Mouse (Mus musculus) hindbrain, embryonic 11.5 days (tissue): ENCODE results near the gene Neurl1a. TPM values are rescaled to one million over a fixed set of nuclear protein-coding genes. Genes with fewer than 3 reads are reported as not detected.

Experiments
- ATAC-seq: fragments of 200-750 bp; cut with Nextera tagmentation; 2 replicates; pipeline ENCODE4 v1.8.0; 2017; ENCODE audit warnings: mild to moderate bottlenecking, moderate TSS enrichment, moderate library complexity; ENCODE audit not compliant: low FRiP score
- DNase-seq: peaks from one replicate; pipeline ENCODE4 v3.0.0-alpha.2; 2015; ENCODE audit warnings: low spot score
- H3K27ac ChIP-seq: fragments of 300-500 bp; sonication (generic); 2 replicates; pipeline ENCODE4 v1.5.1; 2014; ENCODE audit warnings: mild to moderate bottlenecking, low read depth, low read length
- H3K27me3 ChIP-seq: fragments of 300-500 bp; sonication (generic); 2 replicates; pipeline ENCODE4 v1.6.1; 2014; ENCODE audit warnings: mild to moderate bottlenecking, low read length, moderate library complexity, mixed read lengths; ENCODE audit not compliant: control insufficient read depth, insufficient read depth
- H3K36me3 ChIP-seq: fragments of 300-500 bp; sonication (generic); 2 replicates; pipeline ENCODE4 v1.6.1; 2014; ENCODE audit warnings: mild to moderate bottlenecking, low read length, moderate library complexity, mixed read lengths; ENCODE audit not compliant: control insufficient read depth, insufficient read depth
- H3K4me1 ChIP-seq: fragments of 300-500 bp; sonication (generic); replicated peaks from 2 replicates; pipeline ENCODE4 v1.6.1; 2014; ENCODE audit warnings: low read length, mixed read lengths; ENCODE audit not compliant: control insufficient read depth, insufficient read depth
- H3K4me2 ChIP-seq: fragments of 300-500 bp; sonication (generic); replicated peaks from 2 replicates; pipeline ENCODE4 v1.6.1; 2014; ENCODE audit warnings: mild to moderate bottlenecking, low read depth, low read length
- H3K4me3 ChIP-seq: fragments of 300-500 bp; sonication (generic); 2 replicates; pipeline ENCODE4 v1.5.1; 2014; ENCODE audit warnings: low read depth, low read length
- H3K9ac ChIP-seq: fragments of 300-500 bp; sonication (generic); 2 replicates; pipeline ENCODE4 v1.6.1; 2014; ENCODE audit warnings: low read depth, low read length
- H3K9me3 ChIP-seq: fragments of 300-500 bp; sonication (generic); 2 replicates; pipeline ENCODE4 v1.6.1; 2016; ENCODE audit warnings: low read length; ENCODE audit not compliant: control insufficient read depth
- WGBS: fragments of 180-500 bp; shearing (Covaris S2); extraction: QIAGEN DNeasy Blood & Tissue Kit; methylation state at CpG from one replicate; pipeline ENCODE4 v1.1.7; 2014; 5-methylcytosine and 5-hydroxymethylcytosine counted together
- polyA plus RNA-seq: library from polyadenylated mRNA; unstranded; fragments of >200 nt; fragmentation: Nextera tagmentation; extraction: Ambion mirVana; gene quantifications from 2 replicates; pipeline ENCODE4 v1.2.1, GENCODE M21; 2014

The Neurl1a gene
- polyA plus RNA-seq, 1 experiment from 2014 or later, result 3.4 TPM

DNA sequence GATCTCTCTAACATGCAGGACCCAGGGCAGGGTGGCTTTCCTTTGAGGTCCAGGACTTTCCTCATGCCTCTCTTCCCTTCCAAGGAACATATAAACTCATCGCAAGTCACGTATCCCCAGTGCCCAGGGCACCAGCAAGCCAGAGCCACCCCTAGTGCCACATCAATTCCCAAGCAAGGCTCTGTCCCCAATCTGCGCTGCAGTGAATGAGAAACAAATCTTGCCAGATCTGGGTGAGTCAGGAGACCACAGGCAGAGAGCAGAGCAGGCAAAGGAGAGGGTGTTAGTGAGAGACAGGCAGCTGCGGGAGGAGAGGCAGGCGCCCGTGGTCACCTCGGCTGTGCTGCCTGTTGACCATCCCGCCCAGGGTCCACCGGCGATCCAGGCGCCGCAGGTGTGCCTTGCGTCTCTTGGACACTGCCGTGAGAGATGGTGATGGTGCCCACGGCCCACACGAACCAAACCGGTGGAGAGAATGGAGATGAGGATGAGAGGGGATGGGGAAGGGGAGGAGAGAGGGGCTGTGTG is 104.1 kb downstream of the Neurl1a start:
- no peaks in the 10 kb centered on the region for H3K36me3 ChIP-seq
- 96% methylated on average over 17 of the region's 17 CpGs for WGBS
- peaks cover 5% of the 10 kb centered on the region; the same call in 1 of the 2 replicates for H3K4me1 ChIP-seq
- no peak overlapping the region for H3K27ac ChIP-seq
- no peak overlapping the region for H3K4me3 ChIP-seq
- H3K4me2 ChIP-seq, result no peak overlapping the region
- DNase-seq, result no peak
- ATAC-seq, result no peak
- no peak overlapping the region for H3K9ac ChIP-seq
- no peaks in the 10 kb centered on the region for H3K27me3 ChIP-seq
- H3K9me3 ChIP-seq, result no peaks in the 10 kb centered on the region

DNA sequence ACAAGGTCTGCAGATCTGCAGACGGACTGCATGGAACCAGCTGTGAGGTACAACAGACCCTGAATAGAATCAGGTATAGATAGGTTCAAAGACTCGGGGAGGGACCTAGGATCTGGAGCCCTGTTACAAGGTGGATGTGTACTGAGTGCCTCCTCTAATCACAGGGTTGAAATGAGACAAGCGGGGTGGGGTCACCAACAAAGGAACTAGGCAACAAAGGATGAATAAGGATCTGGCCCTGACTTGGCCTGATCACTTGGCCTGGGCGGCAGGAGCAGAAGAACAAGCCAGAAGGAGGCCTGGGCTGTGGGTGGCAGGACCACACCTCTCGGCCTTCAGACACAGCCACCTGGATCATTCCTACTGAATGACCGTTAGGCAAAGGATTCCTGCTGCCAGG is 107.0 kb downstream of the Neurl1a start:
- Histone ChIP-seq H3K36me3 (no peaks in the 10 kb centered on the region), H3K4me2 (no peak overlapping the region), H3K4me1 (peaks cover 5% of the 10 kb centered on the region; the same call in 1 of the 2 replicates), H3K27ac (no peak overlapping the region), H3K9ac (no peak overlapping the region), H3K4me3 (no peak overlapping the region), H3K27me3 (no peaks in the 10 kb centered on the region), H3K9me3 (no peaks in the 10 kb centered on the region)
- DNase-seq (no peak), ATAC-seq (no peak)
- WGBS, result 81% methylated on average over 6 of the region's 6 CpGs

DNA sequence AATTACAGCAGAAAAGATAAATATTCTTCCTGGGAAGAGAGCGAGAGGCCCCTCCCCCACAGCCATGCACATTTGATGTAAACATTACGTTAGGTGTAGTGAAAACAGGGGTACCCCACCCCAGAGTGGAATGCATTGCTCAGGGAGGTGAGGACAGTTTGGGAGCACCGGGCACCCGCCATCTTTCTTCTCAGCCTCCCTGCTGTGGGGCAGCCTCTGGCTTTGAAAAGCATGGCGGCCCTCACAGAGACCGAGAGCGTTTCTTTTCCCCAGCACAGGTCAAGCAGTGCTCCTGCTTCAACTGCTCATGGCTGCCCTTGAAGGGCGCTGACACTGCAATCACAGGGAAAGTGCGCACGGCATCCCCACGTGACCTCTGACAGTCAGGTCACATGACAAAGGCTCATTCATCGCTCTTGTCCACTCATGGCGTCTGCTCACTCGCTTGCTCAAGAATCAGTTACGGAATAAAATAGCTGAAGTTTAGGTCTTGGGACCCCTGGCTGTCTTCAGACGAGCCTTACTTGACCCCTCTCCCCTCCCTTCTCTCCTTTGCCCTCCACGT is 108.3 kb downstream of the Neurl1a start:
- ATAC-seq, result no peak
- Histone ChIP-seq H3K9ac (no peak overlapping the region), H3K4me3 (no peak overlapping the region), H3K4me2 (0 out of 2 replicates have a peak overlapping the region, but pooled peaks have one; percentile 1), H3K4me1 (peaks cover 13% of the 10 kb centered on the region), H3K27ac (no peak overlapping the region), H3K9me3 (no peaks in the 10 kb centered on the region), H3K27me3 (no peaks in the 10 kb centered on the region), H3K36me3 (no peaks in the 10 kb centered on the region)
- WGBS, result 37% methylated on average over 17 of the region's 17 CpGs
- peak; percentile 49 for DNase-seq

DNA sequence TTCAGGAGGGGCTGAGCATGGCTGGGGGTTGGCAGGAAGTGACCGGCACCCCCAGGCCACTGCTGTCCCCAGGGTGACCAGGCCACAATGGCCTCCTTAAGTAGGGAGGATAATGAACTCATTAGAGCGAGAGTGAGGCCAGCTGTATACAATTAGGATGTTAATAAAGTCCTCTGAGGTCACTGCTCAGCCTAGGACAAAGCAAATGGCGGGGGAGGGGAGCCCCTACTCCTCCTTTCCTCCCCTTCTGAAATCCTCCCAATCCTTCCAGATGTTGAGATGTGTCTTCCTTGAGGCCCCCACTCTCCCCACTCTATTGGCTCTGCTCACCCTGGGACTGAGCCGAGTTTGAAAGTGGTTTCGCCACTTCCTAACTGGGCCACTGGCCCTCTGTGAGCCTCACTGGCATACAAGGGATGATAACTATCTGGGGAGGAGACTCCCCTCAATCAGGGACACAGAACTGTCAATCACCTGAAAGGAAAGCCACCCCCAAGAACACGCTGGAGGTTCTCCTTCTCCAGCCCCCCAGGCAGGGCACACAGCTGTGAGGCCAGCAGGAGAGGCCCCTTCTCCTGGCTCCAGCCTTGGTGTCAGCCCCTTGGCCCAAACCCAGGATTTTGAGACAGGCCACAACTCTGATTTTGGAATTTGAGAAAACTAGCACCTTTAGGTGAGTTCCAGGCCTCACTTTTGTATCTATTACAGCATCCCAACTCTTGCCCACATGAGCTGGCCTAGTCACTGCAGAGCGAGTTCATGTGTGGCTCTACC is 112.9 kb downstream of the Neurl1a start:
- Histone ChIP-seq H3K4me2 (no peak overlapping the region), H3K4me1 (peaks cover 15% of the 10 kb centered on the region), H3K27me3 (no peaks in the 10 kb centered on the region), H3K27ac (peak overlapping the region; percentile 39), H3K9me3 (no peaks in the 10 kb centered on the region), H3K9ac (no peak overlapping the region), H3K36me3 (no peaks in the 10 kb centered on the region), H3K4me3 (no peak overlapping the region)
- 30% methylated on average over 7 of the region's 7 CpGs for WGBS
- peak; percentile 53 for DNase-seq
- ATAC-seq, result peak; percentile 75

DNA sequence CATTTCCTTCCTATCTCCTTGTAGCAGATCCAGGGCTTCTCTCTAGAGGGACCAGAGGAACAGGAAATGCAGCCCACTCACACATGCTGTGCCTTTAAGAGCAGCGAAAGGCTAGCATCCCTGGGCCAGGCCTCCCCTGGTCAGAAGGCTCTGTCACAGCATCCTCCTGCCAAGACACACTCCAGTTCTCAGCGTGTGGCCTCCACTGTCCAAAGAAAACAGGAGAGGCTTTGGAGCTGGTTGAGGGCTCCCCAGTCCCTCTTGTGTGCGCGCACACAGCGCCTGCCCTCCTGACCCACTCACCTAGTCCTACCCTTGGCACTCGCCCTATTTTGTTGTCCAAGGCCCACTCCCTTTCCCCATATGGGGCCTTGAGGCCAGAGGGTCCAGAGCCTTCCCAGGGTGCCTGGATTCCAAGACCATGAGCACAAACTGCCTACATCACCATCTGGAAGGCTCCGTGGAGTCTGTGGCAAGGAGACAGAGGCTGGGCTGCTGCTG is 113.9 kb downstream of the Neurl1a start:
- H3K4me2 ChIP-seq, result no peak overlapping the region
- no peaks in the 10 kb centered on the region for H3K9me3 ChIP-seq
- no peak overlapping the region for H3K27ac ChIP-seq
- no peak for DNase-seq
- ATAC-seq, result no peak
- no peaks in the 10 kb centered on the region for H3K36me3 ChIP-seq
- H3K9ac ChIP-seq, result no peak overlapping the region
- peaks cover 10% of the 10 kb centered on the region for H3K4me1 ChIP-seq
- WGBS, result 41% methylated on average over 7 of the region's 7 CpGs
- no peak overlapping the region for H3K4me3 ChIP-seq
- H3K27me3 ChIP-seq, result no peaks in the 10 kb centered on the region

DNA sequence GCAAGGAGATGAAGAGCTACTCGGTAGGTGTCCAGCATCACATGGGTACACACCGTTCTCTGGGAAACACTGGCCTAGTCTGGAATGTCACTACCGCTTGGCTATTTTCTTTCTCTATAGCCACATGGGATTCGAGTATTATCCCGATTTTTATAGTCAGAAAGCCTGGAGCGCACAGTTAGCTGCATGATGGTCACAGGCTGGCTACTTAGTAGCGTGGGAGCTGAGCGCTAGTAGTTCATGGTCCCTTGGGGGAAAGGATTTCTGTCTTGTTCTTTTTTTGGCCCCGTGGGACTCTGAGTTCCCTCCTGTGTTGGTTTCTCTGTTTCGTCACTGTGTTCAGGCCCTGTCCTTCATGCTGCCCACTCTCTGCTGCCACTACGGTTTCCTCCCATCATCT is 119.5 kb downstream of the Neurl1a start:
- H3K36me3 ChIP-seq, result no peaks in the 10 kb centered on the region
- no peaks in the 10 kb centered on the region for H3K27me3 ChIP-seq
- no peak overlapping the region for H3K4me3 ChIP-seq
- WGBS, result 81% methylated on average over 11 of the region's 11 CpGs
- peaks cover 16% of the 10 kb centered on the region for H3K4me1 ChIP-seq
- no peak for ATAC-seq
- no peaks in the 10 kb centered on the region for H3K9me3 ChIP-seq
- DNase-seq, result no peak
- no peak overlapping the region for H3K4me2 ChIP-seq
- no peak overlapping the region for H3K27ac ChIP-seq
- H3K9ac ChIP-seq, result no peak overlapping the region

DNA sequence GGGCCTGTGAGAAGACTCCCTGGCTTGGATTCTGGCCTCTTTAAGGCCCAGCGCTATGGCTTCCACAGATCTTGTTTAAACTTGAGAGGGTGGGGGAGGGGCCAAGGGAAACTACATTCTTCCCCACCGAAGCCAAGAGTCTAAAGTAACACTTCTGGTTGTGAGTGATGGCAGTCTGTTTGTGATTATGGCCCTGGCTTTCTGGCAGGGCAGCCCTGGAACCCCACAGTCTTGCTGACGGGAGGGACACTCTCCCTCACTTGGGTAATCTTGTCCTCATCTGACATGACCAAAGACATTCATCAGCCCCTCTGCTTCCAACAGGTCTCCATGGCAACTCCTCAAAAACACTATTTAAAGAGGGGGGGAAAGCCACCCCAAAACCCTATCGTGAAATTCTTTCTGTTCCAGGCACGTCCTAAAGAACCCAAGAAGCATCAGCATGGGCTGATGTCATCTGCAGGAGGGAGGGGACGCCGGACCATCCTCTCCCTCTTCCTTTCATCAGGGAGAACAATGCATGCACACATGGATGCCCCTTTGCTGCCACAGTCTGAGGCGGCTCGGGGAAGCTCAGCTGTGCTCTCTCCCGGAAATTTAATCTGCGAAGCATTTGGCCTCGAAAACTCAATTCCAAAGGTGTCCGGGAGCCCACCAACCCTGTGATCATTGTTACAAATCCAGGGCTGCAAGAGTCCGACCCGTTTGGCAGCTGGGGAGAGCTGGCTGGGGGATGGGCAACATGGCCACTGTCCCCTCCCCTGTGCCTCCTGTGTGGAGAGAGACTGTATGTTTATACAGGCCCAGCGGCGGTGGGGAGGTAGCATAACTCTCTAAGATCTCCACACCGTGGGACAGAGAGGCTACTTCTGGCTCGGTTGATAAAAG is 122.9 kb downstream of the Neurl1a start:
- Histone ChIP-seq H3K4me3 (no peak overlapping the region), H3K4me1 (peaks cover 16% of the 10 kb centered on the region), H3K27me3 (no peaks in the 10 kb centered on the region), H3K9ac (peak overlapping the region; percentile 48), H3K9me3 (no peaks in the 10 kb centered on the region), H3K36me3 (no peaks in the 10 kb centered on the region), H3K27ac (peak overlapping the region; percentile 89), H3K4me2 (no peak overlapping the region; the same call in 1 of the 2 replicates)
- WGBS, result 7% methylated on average over 19 of the region's 19 CpGs
- peak; percentile 72 for DNase-seq
- ATAC-seq, result peak; percentile 88

DNA sequence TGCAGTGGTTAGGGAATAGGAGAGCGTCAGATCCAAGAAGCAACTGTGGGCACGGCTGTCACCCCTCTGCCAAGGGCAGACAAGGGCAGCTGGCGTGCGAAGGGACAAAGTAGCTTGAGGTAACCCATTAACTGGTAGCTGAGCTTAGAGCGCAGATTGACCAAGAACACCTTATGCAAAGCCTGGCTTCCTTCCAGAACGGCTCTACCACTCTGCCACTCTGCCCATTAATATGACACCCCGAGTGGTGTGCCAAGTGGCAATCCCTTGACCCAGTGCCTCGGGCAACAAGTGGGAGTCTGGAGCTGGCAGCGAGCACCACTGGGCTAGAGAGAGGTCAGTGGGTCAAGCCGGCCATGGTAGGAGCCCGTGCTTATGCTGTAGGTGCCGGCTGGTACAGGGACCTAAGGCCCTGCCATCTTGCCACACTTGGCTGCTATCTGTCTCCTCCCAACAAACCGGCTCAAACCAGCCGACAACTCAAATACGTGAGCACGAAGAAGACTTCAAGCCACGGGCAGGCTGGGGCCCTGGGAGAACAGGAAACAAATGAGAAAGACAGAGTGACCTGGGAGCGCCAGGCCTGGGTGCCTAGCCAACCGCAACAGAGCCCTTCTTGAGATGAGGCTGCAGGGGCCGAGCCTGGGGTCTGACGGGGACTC is 123.7 kb downstream of the Neurl1a start:
- peak overlapping the region; percentile 48 for H3K9ac ChIP-seq
- peaks cover 16% of the 10 kb centered on the region for H3K4me1 ChIP-seq
- peak overlapping the region; percentile 89 for H3K27ac ChIP-seq
- DNase-seq, result no peak
- H3K4me3 ChIP-seq, result no peak overlapping the region
- ATAC-seq, result peak; percentile 22
- H3K27me3 ChIP-seq, result no peaks in the 10 kb centered on the region
- WGBS, result 54% methylated on average over 21 of the region's 21 CpGs
- no peaks in the 10 kb centered on the region for H3K9me3 ChIP-seq
- no peak overlapping the region for H3K4me2 ChIP-seq
- no peaks in the 10 kb centered on the region for H3K36me3 ChIP-seq
